Mouse (Mus musculus): ENCODE data around the gene Stx1b.

DNA sequence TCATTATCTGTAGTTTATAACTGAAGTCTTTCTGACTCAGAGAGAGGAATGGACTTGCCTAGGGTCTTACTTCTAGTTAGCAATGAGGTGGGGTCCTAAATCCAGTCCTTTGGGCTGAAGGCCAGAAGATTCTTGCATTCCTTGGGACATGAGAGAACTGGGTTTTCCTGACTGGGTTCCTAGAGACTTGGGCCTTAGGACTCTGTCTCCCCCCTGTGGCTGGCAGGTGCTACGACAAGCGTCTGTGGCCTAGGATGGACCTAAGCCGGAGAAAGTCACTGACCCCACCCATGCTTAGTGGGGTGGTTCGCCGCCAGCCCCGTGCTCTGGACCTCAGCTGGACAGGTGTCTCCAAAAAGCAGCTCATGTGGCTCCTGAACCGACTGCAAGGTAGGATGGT, 63.3 kb downstream of the Stx1b start:
- TF ChIP-seq POLR2A (IDR thresholded peaks at IDR 0.05; ENCODE audit: extremely low read depth, insufficient read depth, low read length) = no peak
- peak; percentile 96 for TF ChIP-seq CTCF (IDR thresholded peaks at IDR 0.05; ENCODE audit: low read depth, low read length)

Data from liver, adult 2 months (tissue).